11 mouse cellular contexts compared by ENCODE assay signal in genomic region chr8:121220103-121220899, GRCm38 (mm10).
DNase-seq lines count a peak whose midpoint lies in the region; ATAC-seq and TF ChIP-seq lines count a peak whose summit lies in the region.
"Had no signal": no experiment of that assay in that cellular context is flagged by ENCODE, and none has a peak within 500 bp of the region (broad histone marks: within the 10 kb centered on the region; RNA-seq: fewer than 3 reads in every experiment).

No protein-coding gene starts in this region.

- no peak for TF ChIP-seq POLR2A in limb, embryonic 14.5 days (IDR thresholded peaks at IDR 0.05; ENCODE audit: borderline replicate concordance, extremely low read depth, insufficient read depth, insufficient read length)

- no peak overlapping the region for H3K27ac ChIP-seq in hindbrain, embryonic 11.5 days (ENCODE audit: low read depth, low read length)
- H3K27ac ChIP-seq in hindbrain, embryonic 16.5 days (ENCODE audit: low read depth, low read length): no peak overlapping the region
- peak overlapping the region; percentile 74 for H3K27ac ChIP-seq in embryonic facial prominence, embryonic 12.5 days
- no peak overlapping the region for H3K27ac ChIP-seq in limb, embryonic 14.5 days (replicated peaks; ENCODE audit: low read depth, low read length)

- H3K9ac ChIP-seq in hindbrain, embryonic 11.5 days (ENCODE audit: low read depth, low read length): no peak overlapping the region
- H3K9ac ChIP-seq in hindbrain, embryonic 16.5 days (ENCODE audit: low read depth, low read length): no peak overlapping the region
- no peak overlapping the region for H3K9ac ChIP-seq in embryonic facial prominence, embryonic 12.5 days
- no peak overlapping the region for H3K9ac ChIP-seq in limb, embryonic 14.5 days (ENCODE audit: low read depth, low read length, severe bottlenecking)

- H3K4me3 ChIP-seq in hindbrain, embryonic 11.5 days (ENCODE audit: low read depth, low read length): no peak overlapping the region
- no peak overlapping the region for H3K4me3 ChIP-seq in hindbrain, embryonic 16.5 days (ENCODE audit: low read length)
- no peak overlapping the region for H3K4me3 ChIP-seq in embryonic facial prominence, embryonic 12.5 days
- H3K4me3 ChIP-seq in limb, embryonic 14.5 days (replicated peaks; ENCODE audit: low read length): no peak overlapping the region

- no peaks in the 10 kb centered on the region for H3K4me1 ChIP-seq in hindbrain, embryonic 11.5 days (replicated peaks; ENCODE audit: control insufficient read depth, insufficient read depth, low read length)
- peaks cover 3% of the 10 kb centered on the region for H3K4me1 ChIP-seq in hindbrain, embryonic 16.5 days (ENCODE audit: control insufficient read depth, insufficient read depth, low read depth, low read length)
- H3K4me1 ChIP-seq in embryonic facial prominence, embryonic 12.5 days: peaks cover 27% of the 10 kb centered on the region
- peaks cover 18% of the 10 kb centered on the region for H3K4me1 ChIP-seq in limb, embryonic 14.5 days (ENCODE audit: control insufficient read depth, insufficient read depth, low read length)

- H3K9me3 ChIP-seq in hindbrain, embryonic 11.5 days (ENCODE audit: control insufficient read depth, low read length): peaks cover 2% of the 10 kb centered on the region; the same call in 1 of the 2 replicates
- H3K9me3 ChIP-seq in hindbrain, embryonic 16.5 days (ENCODE audit: control insufficient read depth, low read length): no peaks in the 10 kb centered on the region
- H3K9me3 ChIP-seq in embryonic facial prominence, embryonic 12.5 days: no peaks in the 10 kb centered on the region
- H3K9me3 ChIP-seq in limb, embryonic 14.5 days (ENCODE audit: control insufficient read depth, low read length): no peaks in the 10 kb centered on the region

- H3K36me3 ChIP-seq in hindbrain, embryonic 11.5 days (ENCODE audit: control insufficient read depth, insufficient read depth, low read length): no peaks in the 10 kb centered on the region
- no peaks in the 10 kb centered on the region for H3K36me3 ChIP-seq in hindbrain, embryonic 16.5 days (ENCODE audit: control insufficient read depth, insufficient read depth, low read length)
- H3K36me3 ChIP-seq in embryonic facial prominence, embryonic 12.5 days: no peaks in the 10 kb centered on the region
- H3K36me3 ChIP-seq in limb, embryonic 14.5 days (ENCODE audit: control insufficient read depth, insufficient read depth, low read length): no peaks in the 10 kb centered on the region

- DNase-seq in hindbrain, embryonic 11.5 days (ENCODE audit: low spot score): peak; percentile 40
- DNase-seq in MN1 (ENCODE audit: low spot score): peak; percentile 86
- DNase-seq in limb, embryonic 14.5 days (ENCODE audit: low spot score): no peak
- no peak for DNase-seq in adrenal gland, postnatal 25 days
- DNase-seq in left cerebral cortex, postnatal 4 days: no peak
- DNase-seq: heart, postnatal 10 days; right cerebral cortex, postnatal 25 days; thymus, postnatal 4 days had no signal

- H3K27me3 ChIP-seq in hindbrain, embryonic 11.5 days (ENCODE audit: control insufficient read depth, insufficient read depth, low read length): no peaks in the 10 kb centered on the region; the same call in 1 of the 2 replicates
- H3K27me3 ChIP-seq in hindbrain, embryonic 16.5 days (replicated peaks; ENCODE audit: control insufficient read depth, insufficient read depth, low read length): no peaks in the 10 kb centered on the region
- H3K27me3 ChIP-seq in embryonic facial prominence, embryonic 12.5 days: peaks cover 13% of the 10 kb centered on the region
- no peaks in the 10 kb centered on the region; the same call in 1 of the 2 replicates for H3K27me3 ChIP-seq in limb, embryonic 14.5 days (ENCODE audit: control insufficient read depth, insufficient read depth, low read length)

- WGBS in hindbrain, embryonic 11.5 days: 43% methylated on average over 33 of the region's 33 CpGs
- WGBS in hindbrain, embryonic 16.5 days: 43% methylated on average over 33 of the region's 33 CpGs
- 12% methylated on average over 33 of the region's 33 CpGs for WGBS in embryonic facial prominence, embryonic 12.5 days
- WGBS in limb, embryonic 14.5 days: 30% methylated on average over 33 of the region's 33 CpGs

- intact Hi-C loops in left cerebral cortex, postnatal 4 days (cut with DNase I): no loop called here

- H3K4me2 ChIP-seq in hindbrain, embryonic 11.5 days (replicated peaks; ENCODE audit: low read depth, low read length): no peak overlapping the region; the same call in 1 of the 2 replicates
- H3K4me2 ChIP-seq in hindbrain, embryonic 16.5 days (ENCODE audit: low read length): no peak overlapping the region
- H3K4me2 ChIP-seq in embryonic facial prominence, embryonic 12.5 days (replicated peaks): peak overlapping the region; percentile 26
- H3K4me2 ChIP-seq in limb, embryonic 14.5 days (replicated peaks; ENCODE audit: low read depth, low read length, severe bottlenecking): 0 out of 2 replicates have a peak overlapping the region, but pooled peaks have one; percentile 4

- no peak for ATAC-seq in hindbrain, embryonic 11.5 days (ENCODE audit: low FRiP score)
- ATAC-seq in hindbrain, embryonic 16.5 days: no peak
- peak; percentile 66; the same call in 1 of the 2 replicates for ATAC-seq in embryonic facial prominence, embryonic 12.5 days (ENCODE audit: insufficient number of reproducible peaks, insufficient read depth, low FRiP score, low TSS enrichment)
- peak; percentile 39; the same call in 1 of the 2 replicates for ATAC-seq in limb, embryonic 14.5 days (ENCODE audit: low FRiP score, low read depth)
- no peak for ATAC-seq in granulocyte monocyte progenitor cell, adult 5-6 weeks (replicated peaks; ENCODE audit: poor library complexity, severe bottlenecking)

Comparison
In these comparisons a context has a peak if more than half of its experiments do, and no peak if none do; other contexts are left out.
1. ATAC-seq: peak in embryonic facial prominence, embryonic 12.5 days (single experiment) and limb, embryonic 14.5 days (single experiment); none in hindbrain, embryonic 11.5 days (single experiment), hindbrain, embryonic 16.5 days (single experiment) and granulocyte monocyte progenitor cell, adult 5-6 weeks (single experiment).
2. DNase-seq: peak in hindbrain, embryonic 11.5 days (single experiment) and MN1 (single experiment); none in limb, embryonic 14.5 days (single experiment), adrenal gland, postnatal 25 days (single experiment) and left cerebral cortex, postnatal 4 days (single experiment).
3. H3K4me2 ChIP-seq: peak in embryonic facial prominence, embryonic 12.5 days (single experiment) and limb, embryonic 14.5 days (single experiment); none in hindbrain, embryonic 11.5 days (single experiment) and hindbrain, embryonic 16.5 days (single experiment).